Mouse (Mus musculus) 3T3-L1 (cell line): ENCODE data around the gene Chaf1a.

Experiments
- DNase-seq: peaks from one replicate; pipeline ENCODE4 v3.0.0-alpha.2; 2015; ENCODE audit warnings: low read depth, low spot score

The Chaf1a gene

DNA sequence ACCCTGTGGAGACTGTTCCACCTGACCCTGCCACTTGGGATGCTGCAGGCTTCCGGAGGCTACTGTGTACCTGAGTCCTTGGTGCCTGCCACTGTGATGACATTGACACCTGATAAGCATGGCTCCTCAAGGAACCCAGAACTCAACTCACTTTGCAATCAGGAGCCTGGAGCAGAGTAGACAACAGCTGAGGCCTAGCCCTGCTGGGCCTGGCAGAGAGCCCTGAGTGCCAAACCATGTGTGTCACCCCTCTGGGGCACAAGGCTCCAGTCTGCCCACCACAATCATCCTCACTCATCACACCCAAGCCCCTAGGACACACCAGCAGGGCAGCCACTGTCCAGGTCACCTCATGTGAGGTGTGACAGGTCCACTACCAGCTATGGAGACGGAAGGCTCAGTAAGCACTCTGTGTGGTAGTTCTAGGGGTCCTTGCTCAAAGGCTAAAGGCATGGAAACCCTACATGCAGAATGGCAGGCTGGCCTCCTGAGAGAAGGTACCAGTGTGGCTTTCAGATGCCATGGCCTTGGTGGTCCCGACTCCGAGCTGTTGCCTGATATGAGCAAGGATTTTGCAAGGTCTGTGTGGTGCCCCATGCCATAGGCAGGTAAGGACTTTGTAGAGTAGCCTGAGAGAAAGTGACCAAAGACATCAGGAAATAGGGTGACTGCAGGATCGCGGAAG is 19.7 kb upstream of the Chaf1a start:
- DNase-seq, result no peak

DNA sequence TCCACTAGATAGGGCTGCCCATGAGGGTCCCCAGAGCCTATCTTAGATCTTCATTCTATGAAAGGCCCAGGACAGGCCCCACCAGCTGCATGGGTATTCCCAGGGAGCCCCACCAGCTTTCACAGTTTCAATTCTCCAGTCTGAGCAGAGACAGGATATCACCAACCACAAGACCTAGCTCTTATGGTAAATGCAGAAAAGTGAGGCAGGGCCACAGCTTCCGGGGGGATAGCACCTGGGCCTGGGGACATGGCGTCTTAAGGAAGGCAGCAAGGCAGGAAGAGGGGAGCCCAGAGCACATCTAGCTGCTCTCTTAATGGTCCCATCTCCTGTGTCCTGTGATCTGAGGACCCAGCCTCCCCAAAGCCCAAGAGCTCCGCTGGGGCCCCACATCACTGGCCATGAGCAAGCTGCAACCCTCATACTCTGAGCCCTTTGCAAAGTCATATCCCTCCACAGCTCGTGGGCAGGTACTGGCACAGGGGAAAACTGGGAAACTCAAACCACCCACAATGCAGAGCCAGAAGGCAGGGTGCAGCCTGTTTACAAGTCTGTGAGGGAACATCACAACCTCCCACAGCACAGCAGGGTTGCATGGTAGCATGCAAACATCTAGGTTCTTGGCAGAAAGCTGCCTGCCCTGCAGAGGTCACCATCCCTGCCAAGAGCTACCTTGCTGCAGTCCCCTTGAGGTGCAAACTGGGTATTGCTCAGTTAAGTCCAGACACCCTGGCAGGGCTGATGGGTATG is 18.9 kb upstream of the Chaf1a start:
- DNase-seq, result no peak

DNA sequence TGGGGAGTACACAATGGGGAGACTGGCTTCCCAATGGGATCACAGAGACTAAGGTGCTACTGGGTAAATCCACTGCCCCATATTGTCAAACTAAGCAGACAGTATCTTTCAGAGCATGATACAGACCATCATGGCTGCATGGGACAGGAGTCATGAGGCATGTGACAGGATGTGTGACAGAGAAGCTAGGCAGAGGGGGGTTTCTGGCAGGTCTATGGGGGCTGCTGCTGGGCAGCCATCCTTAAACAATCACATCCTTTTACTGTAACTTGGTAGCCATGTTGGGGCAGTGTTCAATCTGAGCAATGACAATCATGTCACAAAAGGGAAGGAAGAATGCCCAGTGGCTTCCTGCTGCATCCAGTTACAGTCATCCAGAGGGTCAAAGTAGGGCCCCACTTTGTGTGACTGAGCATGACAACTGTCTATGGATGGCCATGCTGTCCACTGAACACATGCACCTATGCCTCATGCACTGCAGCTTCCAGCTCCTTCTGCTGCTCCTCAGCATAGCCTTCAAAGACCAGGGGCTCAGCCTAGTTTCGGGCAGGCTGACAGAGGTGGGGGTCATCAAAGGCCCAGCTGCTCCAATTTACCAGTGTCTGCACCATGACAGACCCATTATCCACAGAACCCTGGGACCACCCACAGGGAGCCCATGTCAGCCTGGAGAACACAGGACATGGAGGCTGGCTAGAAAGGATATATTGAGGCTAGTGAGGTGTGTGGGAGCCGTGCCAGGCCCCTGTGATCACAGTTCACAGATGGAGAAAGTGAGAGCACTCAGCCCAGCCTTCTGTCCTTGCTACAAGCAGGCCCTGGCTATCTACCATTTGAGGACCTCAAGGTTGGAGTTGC is 17.9 kb upstream of the Chaf1a start:
- no peak for DNase-seq

DNA sequence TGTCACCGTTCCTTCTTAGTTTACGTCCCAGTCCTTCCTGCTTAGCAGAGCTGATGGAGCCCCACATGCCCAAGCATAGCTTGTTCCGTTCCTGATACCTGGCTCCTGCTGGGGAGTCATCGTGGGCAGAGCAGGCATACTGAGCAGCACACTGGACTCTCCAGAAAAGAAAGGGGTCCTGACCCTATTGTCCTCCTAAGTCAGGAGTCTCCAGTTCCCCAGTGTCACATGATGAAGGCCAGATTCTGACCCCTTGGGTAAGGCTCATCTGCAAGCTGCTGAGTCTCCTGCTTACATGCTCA is 17.3 kb upstream of the Chaf1a start:
- DNase-seq, result no peak

DNA sequence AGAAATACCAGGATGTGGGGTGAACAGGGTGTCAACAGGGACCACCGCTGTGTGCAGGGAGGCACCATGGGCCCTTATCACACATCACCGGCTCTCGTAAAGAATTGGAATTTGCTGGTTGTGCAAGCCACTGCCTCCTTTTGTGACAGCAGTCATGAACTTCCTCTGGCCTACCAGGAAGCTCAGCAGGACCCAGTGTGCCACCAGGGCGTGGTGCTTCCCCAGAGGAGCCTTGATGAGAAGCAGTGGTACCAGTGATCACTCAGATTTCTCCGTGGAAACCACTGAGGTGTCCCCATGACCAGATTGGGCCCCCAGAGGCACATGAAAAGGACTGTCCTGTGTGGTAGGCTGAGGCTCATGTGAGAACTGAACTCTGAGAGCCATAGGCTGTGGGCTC is 16.9 kb upstream of the Chaf1a start:
- DNase-seq, result no peak

DNA sequence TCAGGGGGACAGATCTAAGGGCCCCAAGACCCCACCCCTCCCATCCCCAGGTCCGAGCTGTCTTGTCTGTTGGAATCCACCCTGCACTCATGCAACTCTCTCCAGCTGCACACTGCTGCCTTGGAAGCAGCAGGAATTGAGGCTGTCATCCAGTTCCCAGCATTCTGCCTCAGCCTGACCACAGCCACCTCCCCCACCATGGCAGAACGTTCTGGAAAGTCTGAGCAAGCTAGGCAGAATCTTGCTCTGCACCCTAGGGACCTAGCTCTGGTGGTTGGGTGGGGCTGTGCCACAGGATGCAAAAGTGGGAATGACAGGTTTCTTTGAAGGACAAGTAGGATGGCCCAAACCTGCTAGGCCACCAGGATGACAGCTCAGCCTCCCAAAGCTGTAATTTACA is 15.8 kb upstream of the Chaf1a start:
- DNase-seq, result peak; percentile 84

DNA sequence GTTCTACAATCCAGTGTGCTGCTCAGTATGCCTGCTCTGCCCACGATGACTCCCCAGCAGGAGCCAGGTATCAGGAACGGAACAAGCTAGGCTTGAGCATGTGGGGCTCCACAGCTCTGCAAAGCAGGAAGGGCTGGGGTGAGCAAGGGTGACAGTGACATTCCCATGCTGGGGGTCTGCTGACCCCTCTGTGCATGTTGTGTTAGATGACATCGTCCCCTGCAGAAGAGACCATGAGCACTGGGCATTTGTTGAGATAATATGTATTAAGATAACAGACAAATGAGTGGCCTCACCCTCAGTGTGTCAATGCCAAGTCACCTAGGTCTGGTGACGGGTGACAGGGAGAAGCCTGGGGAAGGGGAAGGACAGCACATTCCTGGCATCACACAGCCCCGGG is 15.3 kb upstream of the Chaf1a start:
- DNase-seq, result no peak

DNA sequence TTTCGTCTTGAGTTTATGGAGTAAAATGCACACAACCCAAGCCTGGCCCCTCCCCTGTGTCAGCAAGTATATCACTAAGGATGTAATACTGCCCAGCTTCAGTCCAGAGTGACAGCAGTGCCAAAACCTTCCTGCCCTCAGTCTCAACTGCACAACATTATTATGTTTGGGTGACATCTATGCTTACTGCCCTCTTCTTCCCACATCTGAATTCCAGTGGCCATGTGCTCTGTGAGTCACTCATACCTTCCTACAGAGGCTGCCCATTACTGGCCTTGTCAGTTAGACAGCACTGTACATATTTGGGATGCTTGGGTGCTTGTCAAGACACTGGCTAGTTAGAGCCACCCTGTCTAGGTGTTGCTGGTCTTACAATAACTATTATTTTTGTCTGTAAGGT is 13.9 kb upstream of the Chaf1a start:
- DNase-seq, result peak; percentile 96

DNA sequence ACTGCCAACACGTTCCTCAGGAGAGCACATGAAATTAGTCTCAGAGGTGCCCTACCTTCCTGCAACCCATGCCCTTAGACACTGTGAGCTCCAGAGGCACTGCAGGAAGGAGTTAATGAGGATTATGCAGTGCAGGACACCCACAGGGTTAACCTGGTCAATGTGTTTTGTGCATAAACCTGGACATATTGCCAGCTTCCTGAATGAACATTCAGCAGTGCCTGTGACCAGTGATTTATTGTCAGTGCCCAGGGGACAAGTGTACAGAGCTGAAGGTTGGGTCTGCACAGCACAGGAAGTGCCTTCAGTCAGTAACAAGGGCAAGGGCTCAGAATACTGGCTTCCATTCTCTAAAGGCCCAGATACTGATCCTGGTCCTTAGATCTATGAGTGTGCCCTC is 13.4 kb upstream of the Chaf1a start:
- peak; percentile 50 for DNase-seq

DNA sequence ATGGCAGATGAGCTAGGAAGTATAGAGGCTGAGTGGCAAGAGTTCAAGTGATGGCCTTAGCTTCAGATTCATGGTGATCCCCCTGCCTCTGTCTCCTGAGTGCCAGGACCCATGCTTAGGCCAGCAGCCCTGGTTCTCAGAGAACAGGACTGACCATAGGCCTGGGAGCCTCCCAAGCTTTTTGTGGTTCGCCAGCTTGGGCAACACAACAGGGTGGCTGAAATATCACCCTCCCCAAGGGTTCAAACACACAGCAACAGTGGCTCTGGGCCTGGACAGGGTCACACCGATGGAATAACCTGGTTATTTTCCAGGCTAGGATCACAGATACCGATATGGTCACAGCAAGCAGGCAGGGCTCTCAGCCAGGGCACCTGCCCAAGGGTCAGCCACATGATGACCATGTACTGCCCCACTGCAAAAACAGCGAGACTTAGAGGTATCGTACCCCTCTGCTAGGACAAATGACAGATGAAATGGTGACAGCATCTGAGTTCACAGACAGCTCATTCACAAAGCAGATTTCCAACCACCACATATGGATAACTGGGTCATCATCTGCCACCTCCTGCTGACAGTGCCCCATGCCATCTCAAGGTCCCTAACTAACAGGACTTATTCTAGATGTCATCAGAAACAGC is 12.3 kb upstream of the Chaf1a start:
- no peak for DNase-seq

DNA sequence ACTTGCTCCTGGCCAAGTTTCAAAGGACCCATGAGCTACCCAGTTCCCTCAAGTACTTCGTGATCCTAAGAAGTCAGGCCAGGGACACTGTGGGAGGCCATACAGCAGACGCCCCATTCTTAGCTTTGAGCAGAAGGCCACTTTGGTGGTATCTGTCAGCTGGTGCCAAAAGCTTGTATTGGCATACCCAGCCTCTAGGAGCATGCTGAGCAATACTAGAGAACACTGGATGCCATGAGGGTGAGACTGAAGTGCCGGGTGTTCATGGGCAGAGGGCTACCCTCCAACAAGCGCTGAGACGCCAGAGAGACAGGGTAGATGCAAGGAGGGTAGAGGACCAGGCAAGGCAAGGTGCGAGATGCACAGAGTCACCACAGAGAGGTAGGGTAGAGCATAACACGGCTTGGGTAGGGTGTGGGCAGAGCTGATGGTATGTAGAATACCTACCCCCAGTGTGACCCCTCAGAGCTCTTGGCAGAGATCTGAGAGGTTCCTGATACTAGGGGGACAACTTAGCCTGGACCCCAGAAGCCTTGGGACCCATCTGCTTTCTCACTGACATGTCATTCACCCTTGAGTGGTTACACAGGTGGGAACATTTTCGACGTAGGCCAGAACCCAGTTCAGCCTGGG is 9.9 kb upstream of the Chaf1a start:
- no peak for DNase-seq

DNA sequence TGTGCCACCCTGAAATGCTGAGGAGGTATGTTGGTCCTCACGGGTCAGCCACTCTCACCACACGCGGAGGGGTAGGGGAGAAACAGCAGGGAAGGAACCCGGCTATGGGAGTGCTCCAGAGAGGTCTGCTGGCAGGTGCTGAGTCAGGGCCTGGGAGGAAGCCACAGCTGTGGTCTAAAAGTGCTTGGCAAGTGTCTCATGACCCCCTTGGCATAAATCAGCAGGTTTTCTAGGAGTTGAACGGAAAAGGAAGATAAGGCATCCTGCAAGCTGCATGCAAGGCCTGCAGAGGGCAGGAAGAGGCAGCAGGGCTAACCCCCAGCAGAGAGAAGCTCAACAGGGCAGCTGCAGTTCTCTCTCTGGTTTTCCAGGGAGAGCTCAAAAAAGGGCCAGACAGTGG is 9.3 kb upstream of the Chaf1a start:
- DNase-seq, result peak; percentile 87

DNA sequence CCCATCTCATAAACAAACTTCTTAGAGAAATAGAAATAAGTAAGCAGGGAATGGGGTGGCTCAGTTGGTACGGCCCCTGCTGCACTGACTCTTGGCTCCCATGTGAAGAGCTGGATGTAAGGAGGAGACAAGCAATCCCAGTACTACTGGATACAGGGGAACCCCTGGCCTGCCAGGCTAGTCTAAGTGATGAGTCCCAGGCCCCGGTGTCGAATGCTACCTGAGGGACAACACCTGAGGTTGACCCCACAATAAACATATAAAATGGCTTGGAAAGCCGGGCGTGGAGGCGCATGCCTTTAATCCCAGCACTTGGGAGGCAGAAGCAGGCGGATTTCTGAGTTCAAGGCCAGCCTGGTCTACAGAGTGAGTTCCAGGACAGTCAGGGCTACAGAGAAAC is 8.8 kb upstream of the Chaf1a start:
- DNase-seq, result no peak

DNA sequence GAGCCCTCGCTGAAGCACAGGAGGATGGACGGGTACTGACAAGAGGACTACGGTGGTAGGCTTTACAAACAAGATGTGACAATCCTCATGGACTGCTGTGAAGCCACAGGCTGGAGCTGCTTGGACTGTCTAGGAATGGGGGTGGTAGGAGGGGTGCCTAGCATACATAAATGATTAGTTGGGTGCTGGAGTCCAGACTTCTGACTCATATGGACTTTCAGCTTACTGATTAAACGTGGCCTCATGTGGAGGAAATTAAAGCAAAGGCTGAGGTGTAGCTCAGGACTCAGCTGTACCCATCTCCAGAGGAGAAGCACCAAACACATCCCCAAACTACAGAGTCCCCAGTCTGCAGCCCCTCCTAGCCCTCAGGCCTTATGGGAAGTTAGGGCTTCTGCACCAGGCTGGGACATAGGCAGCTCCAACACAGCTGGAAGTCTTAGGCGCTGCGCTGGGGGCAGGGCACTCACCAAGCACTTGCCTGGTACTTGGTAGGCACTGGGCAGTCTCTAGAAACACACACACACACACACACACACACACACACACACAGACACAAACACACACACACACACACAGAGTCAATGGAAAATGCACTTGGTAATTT is 8.0 kb upstream of the Chaf1a start:
- DNase-seq, result peak; percentile 60

DNA sequence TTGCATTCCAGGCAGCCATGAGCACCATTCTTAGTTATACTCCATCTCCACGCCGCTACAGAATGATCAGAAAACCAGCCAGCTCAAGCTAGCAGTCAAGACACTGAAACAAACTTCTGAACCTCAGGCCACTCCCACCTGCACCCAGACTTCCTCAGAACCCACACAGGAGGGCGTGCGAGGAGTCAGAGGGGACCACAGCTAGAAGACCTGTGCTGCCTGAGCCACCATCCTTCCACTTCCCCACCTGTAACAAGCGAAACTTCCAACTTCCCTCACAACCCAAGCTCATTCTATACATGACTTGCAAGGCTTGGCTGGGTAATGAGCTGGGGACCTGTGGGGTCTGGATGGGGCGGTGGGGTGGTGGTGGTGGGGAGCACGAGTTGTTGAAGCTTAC is 7.4 kb upstream of the Chaf1a start:
- no peak for DNase-seq

DNA sequence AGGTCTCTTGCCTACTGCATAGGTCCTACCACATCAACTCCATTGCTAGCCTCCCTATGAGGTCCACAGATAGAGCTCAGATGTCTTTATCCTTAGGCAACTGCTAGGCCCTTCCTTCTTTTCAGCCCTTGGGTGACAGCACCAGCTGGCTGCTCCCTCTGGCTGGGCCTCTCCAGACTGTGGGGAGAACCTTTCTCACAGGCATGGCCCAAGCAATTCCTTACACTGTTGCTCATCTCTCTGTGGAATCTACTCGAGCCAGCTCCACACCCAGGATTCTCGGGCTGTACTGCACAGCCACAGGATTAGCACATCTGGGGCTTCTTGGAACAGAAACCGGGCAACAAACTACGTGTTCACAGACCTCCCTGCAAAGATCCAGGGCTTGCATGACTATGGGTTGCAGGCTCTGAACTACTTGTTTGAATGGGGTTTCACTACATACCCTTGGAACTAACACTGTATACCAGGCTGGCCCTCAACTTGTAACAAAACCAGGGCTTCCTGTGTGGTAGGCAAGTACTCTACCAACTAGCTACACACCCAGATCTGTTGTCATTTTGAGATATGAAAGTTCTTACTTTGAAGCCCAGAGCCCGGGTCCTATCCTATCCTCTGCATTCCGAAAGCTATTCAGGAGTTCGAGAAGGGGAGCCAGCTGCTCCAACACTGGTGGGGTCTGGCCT is 6.1 kb upstream of the Chaf1a start:
- peak; percentile 73 for DNase-seq

DNA sequence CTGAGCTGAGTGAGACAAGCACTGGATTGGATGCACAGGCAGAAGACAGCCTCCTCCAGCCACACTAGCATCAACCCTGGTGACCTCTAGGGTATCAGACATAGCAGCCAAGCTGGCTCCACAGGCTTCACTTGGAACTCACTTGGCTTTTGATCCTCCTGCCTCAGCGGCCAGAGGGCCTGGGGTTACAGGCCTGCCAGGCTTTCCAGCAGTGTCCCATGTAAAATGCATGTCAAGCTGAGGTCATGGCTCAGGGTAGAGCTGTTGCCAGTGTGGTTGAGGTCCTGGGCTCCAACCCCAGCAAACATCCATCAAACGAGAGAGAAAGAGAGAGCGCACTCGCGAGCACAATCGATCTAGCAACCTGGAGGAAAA is 5.5 kb upstream of the Chaf1a start:
- DNase-seq, result no peak

DNA sequence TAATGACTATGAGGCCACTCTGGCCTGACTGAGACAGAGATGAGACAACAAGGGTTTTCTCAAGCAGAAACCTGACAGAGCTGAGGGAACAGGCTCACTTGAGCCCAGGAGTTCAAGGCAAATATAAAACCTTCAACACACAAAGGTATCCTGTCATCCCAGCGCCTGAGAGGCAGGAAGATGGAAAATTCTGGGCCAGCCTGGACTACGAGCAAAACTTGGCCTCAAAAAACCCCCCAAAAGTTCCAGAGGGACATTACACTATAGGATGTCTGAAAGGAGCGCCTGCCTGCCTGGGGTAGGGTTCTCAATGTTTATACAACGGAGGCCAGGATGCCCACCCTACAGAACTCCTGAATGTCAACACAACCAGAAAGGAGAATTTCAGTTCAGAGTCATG is 5.0 kb upstream of the Chaf1a start:
- peak; percentile 24 for DNase-seq

DNA sequence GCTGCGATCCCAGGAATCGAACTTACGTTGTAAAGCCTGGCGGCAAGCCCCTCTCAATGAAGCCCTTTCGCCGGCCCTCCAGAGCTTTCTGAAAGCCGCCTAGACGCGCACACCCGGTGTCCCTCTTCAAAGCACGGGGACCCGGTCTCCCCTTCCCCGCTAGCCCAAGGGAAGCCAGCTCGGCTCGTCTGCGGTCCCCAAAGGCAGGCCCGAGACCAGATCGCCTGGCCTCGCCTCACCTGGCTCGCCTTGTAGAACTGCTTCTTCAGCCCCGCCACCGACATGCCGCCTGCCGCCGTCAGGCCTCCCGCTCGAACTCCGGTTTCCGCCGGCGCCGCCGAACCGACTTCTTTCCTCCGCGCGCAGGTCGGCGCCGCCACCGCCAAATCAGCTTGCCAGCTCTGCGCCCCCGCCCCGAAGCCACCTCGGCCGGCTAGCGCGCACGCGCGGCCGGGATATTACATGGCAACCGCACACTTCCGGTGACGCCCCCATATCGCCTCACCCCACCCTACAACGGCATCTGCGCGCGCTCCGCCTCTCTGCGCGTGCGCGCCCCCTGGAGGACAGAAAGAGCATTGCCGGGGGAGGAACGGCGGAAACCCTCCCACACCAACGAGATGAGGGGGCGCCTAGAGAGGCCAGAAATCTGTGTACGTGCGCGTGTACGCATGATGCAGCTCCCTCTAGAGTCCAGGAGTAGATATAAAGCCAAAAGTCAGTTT is 3.9 kb upstream of the Chaf1a start, which contains the start of gene Sh3gl1:
Gene Sh3gl1, minus strand, starts transcription at position 460 of the 725 bp plus-strand sequence.
- peak; percentile 96 for DNase-seq

DNA sequence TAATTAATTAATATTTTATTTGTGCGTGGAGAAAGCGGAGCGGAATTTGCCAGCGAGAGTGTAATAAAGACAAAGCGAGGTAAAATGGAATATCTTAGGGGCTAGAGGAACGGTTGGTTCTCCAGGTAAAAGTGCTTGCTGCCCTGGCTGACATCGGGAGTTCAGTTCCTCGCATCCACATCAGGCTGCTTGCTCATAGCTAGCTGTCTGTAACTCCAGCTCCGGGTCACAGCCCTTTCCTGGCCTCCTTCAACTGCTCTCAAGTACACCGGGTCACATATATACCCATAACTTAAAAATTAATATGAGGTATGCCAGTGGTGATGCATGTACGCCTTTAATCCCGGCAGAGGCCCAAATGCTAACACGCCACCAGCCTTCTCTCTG is 3.3 kb upstream of the Chaf1a start:
- no peak for DNase-seq
